Mouse (Mus musculus) layer of hippocampus, postnatal 25 days (tissue): ENCODE data around the gene Olfr1271. TPM values are rescaled to one million over a fixed set of nuclear protein-coding genes. Genes with fewer than 3 reads are reported as not detected.
"Not testable (repeated sequence)": the region's sequence is repeated elsewhere in the genome, so short reads cannot be mapped to it uniquely, and the experiment has no call there.

ENCODE experiments used
- DNase-seq, 2 experiments: peaks; one replicate each; pipeline ENCODE4 v3.0.0; 2022; ENCODE audit warnings: mixed read lengths in 2 of 2, low spot score in 1 of 2; ENCODE audit errors: extremely low spot score in 1 of 2
- total RNA-seq, 2 experiments: library from RNA; stranded (reverse); gene quantifications; 2 replicates each; pipeline ENCODE4 v1.2.3; 2021

Olfr1271 gene
- total RNA-seq: not detected

DNA sequence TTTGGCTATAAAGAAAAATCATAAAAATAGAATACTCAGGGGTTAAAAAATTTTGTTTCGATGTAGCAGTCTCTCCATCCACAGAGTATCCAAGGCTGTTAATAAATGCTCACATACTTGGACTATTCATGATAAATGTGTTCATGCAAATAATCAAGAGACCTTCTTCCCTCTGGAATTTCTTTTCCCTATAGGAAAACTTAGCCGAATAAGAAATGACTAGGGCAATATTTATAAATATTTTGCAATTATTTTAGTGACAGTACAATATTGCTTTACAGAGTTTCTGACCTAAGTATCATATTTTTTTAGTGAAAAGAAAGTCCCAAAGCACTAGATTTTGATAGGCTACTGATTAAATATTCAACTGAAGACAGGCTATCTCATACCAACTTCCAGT, at the start of gene Olfr1271:
Olfr1271 (minus strand) TSS at position 101 of the 400 bp plus-strand sequence.
- no peak for DNase-seq

- DNase-seq: no peak
Measured at GRCm38 (mm10) chr2:90292741-90293140, 21.9 kb upstream of the Olfr1271 start, which contains the start of gene Olfr1272. Gene Olfr1272, minus strand, starts transcription at chr2:90292841.

- DNase-seq: no peak
Measured at GRCm38 (mm10) chr2:90257492-90257891, 13.3 kb downstream of the Olfr1271 start, which contains the start of gene Olfr142. Gene Olfr142, minus strand, starts transcription at chr2:90257592.

DNA sequence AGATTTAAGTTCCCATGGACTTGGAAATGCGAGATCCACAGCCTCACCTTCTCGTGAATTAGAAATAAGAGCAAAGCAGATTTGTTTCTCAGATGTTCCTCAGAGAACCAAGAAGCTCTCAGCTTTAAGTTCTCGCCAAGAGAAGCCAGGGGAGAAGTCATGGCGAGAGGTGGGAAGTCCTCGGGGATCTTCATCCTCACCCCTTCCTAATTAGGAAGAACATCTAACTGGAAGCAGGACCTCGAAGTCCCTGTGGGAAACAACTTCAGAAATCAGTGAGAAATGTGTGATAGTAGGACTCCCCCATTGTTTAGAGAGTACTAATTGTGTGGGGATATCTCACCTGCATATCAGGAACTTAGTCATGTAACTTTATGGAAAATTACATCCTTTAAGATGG, 46.4 kb downstream of the Olfr1271 start, which contains the start of gene Olfr1506:
Olfr1506 (minus strand) TSS at position 101 of the 400 bp plus-strand sequence.
- DNase-seq: not testable (repeated sequence)

Other genes with a start within 250 kb of the Olfr1271 start
- gene Olfr1264, start 245.5 kb downstream of the Olfr1271 start, total RNA-seq: not detected
- not detected for gene Olfr1265, start 235.7 kb downstream of the Olfr1271 start, total RNA-seq
- gene Olfr140, start 207.4 kb downstream of the Olfr1271 start, total RNA-seq: not detected
- gene Olfr1269, start 149.6 kb downstream of the Olfr1271 start, total RNA-seq: not detected
- not detected for gene Olfr32, start 128.7 kb downstream of the Olfr1271 start, total RNA-seq
- not detected for gene Olfr1270, start 117.9 kb downstream of the Olfr1271 start, total RNA-seq
- under 1 TPM in 1 of 2 experiments, not detected in 1; 0.10 TPM for gene Olfr1506, start 46.5 kb downstream of the Olfr1271 start, total RNA-seq
- not detected for gene Olfr142, start 13.4 kb downstream of the Olfr1271 start, total RNA-seq
- not detected for gene Olfr1272, start 21.8 kb upstream of the Olfr1271 start, total RNA-seq
- under 1 TPM in 1 of 2 experiments, not detected in 1; 0.26 TPM for gene Gm13769, start 51.2 kb upstream of the Olfr1271 start, total RNA-seq
- gene Olfr1274-ps, start 127.7 kb upstream of the Olfr1271 start, total RNA-seq: not detected